Mouse (Mus musculus) MEL (cell line): Measurements from ENCODE around the gene Fcer1g.

Experiments
- CHD2 ChIP-seq: IDR thresholded peaks from 2 replicates; pipeline ENCODE4 v1.6.1; 2011; ENCODE audit warnings: low read length, improper control_type of control experiment
- CTCF ChIP-seq, 3 experiments: IDR thresholded peaks in 2 of 3; conservative IDR thresholded peaks in 1 of 3; 2 replicates each; pipeline ENCODE4 v1.5.1; 2011 to 2012; ENCODE audit warnings: low read length in 3 of 3, low read depth in 2 of 3, mild to moderate bottlenecking in 2 of 3, improper control_type of control experiment in 1 of 3, inconsistent platforms in 1 of 3, mixed read lengths in 1 of 3, moderate library complexity in 1 of 3; ENCODE audit not compliant: control insufficient read depth in 1 of 3, insufficient read depth in 1 of 3, poor library complexity in 1 of 3, severe bottlenecking in 1 of 3
- EP300 ChIP-seq, 2 experiments: IDR thresholded peaks; 2 replicates each; pipeline ENCODE4 v1.6.1; 2011; ENCODE audit warnings: improper control_type of control experiment in 2 of 2, low read length in 2 of 2, low read depth in 1 of 2, mild to moderate bottlenecking in 1 of 2
- ETS1 ChIP-seq: IDR thresholded peaks from 2 replicates; pipeline ENCODE4 v1.6.1; 2012; ENCODE audit warnings: low read depth, mild to moderate bottlenecking, inconsistent platforms, low read length, improper control_type of control experiment, moderate library complexity
- GATA1 ChIP-seq: IDR thresholded peaks from 2 replicates; pipeline ENCODE4 v1.6.1; 2011; ENCODE audit warnings: low read depth, low read length, improper control_type of control experiment
- HCFC1 ChIP-seq: IDR thresholded peaks from 2 replicates; pipeline ENCODE4 v1.6.1; 2012; ENCODE audit warnings: low read depth, mild to moderate bottlenecking, inconsistent platforms, low read length, improper control_type of control experiment, moderate library complexity
- MAX ChIP-seq: IDR thresholded peaks from 2 replicates; pipeline ENCODE4 v1.6.1; 2011; ENCODE audit warnings: low read length, improper control_type of control experiment
- NELFE ChIP-seq: IDR thresholded peaks from 2 replicates; pipeline ENCODE4 v1.6.1; 2011; ENCODE audit warnings: low read depth, low read length, improper control_type of control experiment
- NRF1 ChIP-seq: IDR thresholded peaks from 2 replicates; pipeline ENCODE4 v1.6.1; 2014; ENCODE audit warnings: low read depth, mild to moderate bottlenecking, inconsistent platforms, low read length, improper control_type of control experiment, moderate library complexity; ENCODE audit not compliant: poor library complexity, insufficient read depth, severe bottlenecking
- POLR2A ChIP-seq, 2 experiments: IDR thresholded peaks; 2 replicates each; pipeline ENCODE4 v1.6.1; 2011 to 2012; ENCODE audit warnings: low read length in 2 of 2, mild to moderate bottlenecking in 2 of 2, control low read depth in 1 of 2, improper control_type of control experiment in 1 of 2, low read depth in 1 of 2, moderate library complexity in 1 of 2; ENCODE audit not compliant: control insufficient read depth in 1 of 2, insufficient read depth in 1 of 2, poor library complexity in 1 of 2
- POLR2AphosphoS5 ChIP-seq: IDR thresholded peaks from 2 replicates; pipeline ENCODE4 v1.6.1; 2012; ENCODE audit warnings: low read depth, borderline replicate concordance, mild to moderate bottlenecking, inconsistent platforms, low read length, moderate library complexity, mixed read lengths
- RAD21 ChIP-seq: IDR thresholded peaks from 2 replicates; pipeline ENCODE4 v1.6.1; 2011; ENCODE audit warnings: mild to moderate bottlenecking, low read depth, low read length, improper control_type of control experiment
- SIN3A ChIP-seq: IDR thresholded peaks from 2 replicates; pipeline ENCODE4 v1.6.1; 2012; ENCODE audit warnings: low read length, improper control_type of control experiment, inconsistent platforms
- ZNF384 ChIP-seq: IDR thresholded peaks from 2 replicates; pipeline ENCODE4 v1.6.1; 2012; ENCODE audit warnings: low read depth, mild to moderate bottlenecking, inconsistent platforms, low read length, improper control_type of control experiment

- TF ChIP-seq POLR2A (IDR thresholded peaks at IDR 0.05; ENCODE audit: control insufficient read depth in 1 of 2, insufficient read depth in 1 of 2, low read depth in 1 of 2, low read length in 2 of 2, poor library complexity in 1 of 2), result no peak
- TF ChIP-seq NRF1, result no peak
- TF ChIP-seq EP300 (IDR thresholded peaks at IDR 0.05; ENCODE audit: low read depth in 1 of 2, low read length in 2 of 2), result no peak
- no peak for TF ChIP-seq CTCF (IDR thresholded peaks at IDR 0.05 in 2 of 3, conservative IDR thresholded peaks at IDR 0.05 in 1 of 3; ENCODE audit: control insufficient read depth in 1 of 3, insufficient read depth in 1 of 3, low read depth in 2 of 3, low read length in 3 of 3, poor library complexity in 1 of 3, severe bottlenecking in 1 of 3)
- TF ChIP-seq POLR2AphosphoS5, result no peak
- TF ChIP-seq ETS1, result no peak
- TF ChIP-seq NELFE, result no peak
- no peak for TF ChIP-seq HCFC1
- TF ChIP-seq GATA1, result no peak
- TF ChIP-seq ZNF384, result no peak
- TF ChIP-seq SIN3A, result no peak
- TF ChIP-seq MAX, result no peak
- no peak for TF ChIP-seq RAD21
- no peak for TF ChIP-seq CHD2
Measured at GRCm38 (mm10) chr1:171279721-171280120, 45.6 kb upstream of the Fcer1g start.
